Mouse (Mus musculus) megakaryocyte, embryonic 14.5 days (primary cell): ENCODE measurements at regions not wholly inside any gene's neighbourhood (a gene's known extent, or its start where the extent isn't known, plus 50 kb on each side); places are given as distances from the start of the nearest gene placed in this dataset.

Source experiments
- FLI1 ChIP-seq: IDR thresholded peaks from 2 replicates; pipeline ENCODE4 v1.6.1; 2012; ENCODE audit warnings: low read length, inconsistent platforms, mixed read lengths
- GATA1 ChIP-seq: IDR thresholded peaks from 3 replicates; pipeline ENCODE4 v1.6.1; 2012; ENCODE audit warnings: mixed read lengths, low read length, inconsistent platforms, borderline replicate concordance

- TF ChIP-seq GATA1 (no peak), FLI1 (no peak)
These were observed 141.7 kb upstream of the Tbl1xr1 start for GRCm38 (mm10) chr3:21934731-21935271.
